Mouse (Mus musculus) midbrain, embryonic 15.5 days (tissue): Measurements from ENCODE around the gene Vps13d. TPM values are rescaled to one million over a fixed set of nuclear protein-coding genes. Genes with fewer than 3 reads are reported as not detected.

ENCODE experiments used
- ATAC-seq: fragments of 200-750 bp; cut with Nextera tagmentation; replicated peaks from 2 replicates; pipeline ENCODE4 v1.8.0; 2017; ENCODE audit warnings: moderate TSS enrichment
- H3K27ac ChIP-seq: fragments of 300-500 bp; sonication (generic); 2 replicates; pipeline ENCODE4 v1.5.1; 2015; ENCODE audit warnings: mild to moderate bottlenecking, inconsistent platforms
- H3K27me3 ChIP-seq: fragments of 300-500 bp; sonication (generic); replicated peaks from 2 replicates; pipeline ENCODE4 v1.6.1; 2015; ENCODE audit warnings: inconsistent platforms
- H3K36me3 ChIP-seq: fragments of 300-500 bp; sonication (generic); replicated peaks from 2 replicates; pipeline ENCODE4 v1.6.1; 2015; ENCODE audit warnings: inconsistent platforms
- H3K4me1 ChIP-seq: fragments of 300-500 bp; sonication (generic); 2 replicates; pipeline ENCODE4 v1.6.1; 2015; ENCODE audit warnings: inconsistent platforms
- H3K4me2 ChIP-seq: fragments of 300-500 bp; sonication (generic); 2 replicates; pipeline ENCODE4 v1.6.1; 2015; ENCODE audit warnings: inconsistent platforms, mild to moderate bottlenecking, moderate library complexity
- H3K4me3 ChIP-seq: fragments of 300-500 bp; sonication (generic); 2 replicates; pipeline ENCODE4 v1.5.1; 2015; ENCODE audit warnings: mild to moderate bottlenecking, inconsistent platforms
- H3K9ac ChIP-seq: fragments of 300-500 bp; sonication (generic); 2 replicates; pipeline ENCODE4 v1.6.1; 2015; ENCODE audit warnings: mild to moderate bottlenecking, inconsistent platforms
- H3K9me3 ChIP-seq: fragments of 300-500 bp; sonication (generic); 2 replicates; pipeline ENCODE4 v1.6.1; 2016; ENCODE audit warnings: inconsistent platforms
- WGBS: fragments of 180-500 bp; shearing (Covaris S2); methylation state at CpG from one replicate; pipeline ENCODE4 v1.1.7; 2015; ENCODE audit warnings: mixed read lengths; 5-methylcytosine and 5-hydroxymethylcytosine counted together
- polyA plus RNA-seq: library from polyadenylated mRNA; unstranded; fragments of >200 nt; fragmentation: Nextera tagmentation; extraction: Ambion mirVana; gene quantifications from 2 replicates; pipeline ENCODE4 v1.2.1, GENCODE M21; 2015

The Vps13d gene
- polyA plus RNA-seq, result 9.6 and 11.1 TPM in 2 replicates

- peak within 1 kb of the TSS; percentile 81 for H3K27ac ChIP-seq
- under 1% methylated on average over 53 of the region's 53 CpGs for WGBS
- no peaks in the 10 kb centered on the region for H3K27me3 ChIP-seq
- H3K9ac ChIP-seq, result peak within 1 kb of the TSS; percentile 83
- H3K36me3 ChIP-seq, result peaks cover 3% of the 10 kb centered on the region; the same call in 1 of the 2 replicates
- H3K4me1 ChIP-seq, result peaks cover 18% of the 10 kb centered on the region
- peak within 1 kb of the TSS; percentile 81 for H3K4me2 ChIP-seq
- ATAC-seq, result peak; percentile 97
- no peaks in the 10 kb centered on the region for H3K9me3 ChIP-seq
- H3K4me3 ChIP-seq, result peak within 1 kb of the TSS; percentile 82
These were observed at the start of gene Vps13d for GRCm38 (mm10) chr4:145194559-145195162. TSS of gene Vps13d (minus strand) at chr4:145195005.

GRCm38 (mm10) chr4:145242719-145243350 is 48.0 kb upstream of the Vps13d start:
- H3K36me3 ChIP-seq, result no peaks in the 10 kb centered on the region
- 69% methylated on average over 1 of the region's 1 CpGs for WGBS

DNA sequence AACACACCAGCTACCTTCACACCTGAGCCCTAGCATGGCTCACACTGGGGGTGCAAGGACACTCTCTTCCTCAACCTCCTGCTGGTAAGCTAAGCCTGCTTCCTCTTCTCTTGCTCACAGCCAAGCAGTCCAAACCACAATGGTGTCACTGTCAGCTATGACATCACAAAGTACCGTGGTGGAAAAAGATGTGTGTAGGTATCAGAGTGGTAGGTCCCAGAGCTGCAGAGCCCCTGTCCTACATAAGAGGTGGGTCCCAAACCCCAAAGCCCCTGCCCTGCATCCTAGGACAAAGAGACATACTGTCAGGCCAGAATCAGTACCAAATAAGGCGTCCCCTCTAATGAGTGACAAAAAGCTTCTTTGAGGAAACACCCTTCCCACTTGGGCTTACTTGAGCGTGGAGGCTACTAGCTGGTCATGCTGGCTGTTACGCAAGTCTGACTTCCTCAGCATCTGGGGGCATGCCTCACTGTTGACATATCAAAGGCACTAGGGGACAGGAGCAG is 46.0 kb upstream of the Vps13d start:
- WGBS, result 76% methylated on average over 4 of the region's 4 CpGs
- no peaks in the 10 kb centered on the region for H3K9me3 ChIP-seq
- H3K36me3 ChIP-seq, result no peaks in the 10 kb centered on the region
- no peak overlapping the region for H3K27ac ChIP-seq
- H3K4me2 ChIP-seq, result no peak overlapping the region
- no peak for ATAC-seq
- H3K27me3 ChIP-seq, result peaks cover 5% of the 10 kb centered on the region
- no peaks in the 10 kb centered on the region for H3K4me1 ChIP-seq
- H3K4me3 ChIP-seq, result no peak overlapping the region
- H3K9ac ChIP-seq, result no peak overlapping the region

More at GRCm38 (mm10) chr4:145242719-145243350, 48.0 kb upstream of the Vps13d start:
- no peak for ATAC-seq
- no peak overlapping the region for H3K4me2 ChIP-seq
- H3K4me3 ChIP-seq, result no peak overlapping the region
- H3K4me1 ChIP-seq, result peaks cover 8% of the 10 kb centered on the region
- H3K9me3 ChIP-seq, result no peaks in the 10 kb centered on the region
- no peak overlapping the region for H3K27ac ChIP-seq
- peaks cover 18% of the 10 kb centered on the region for H3K27me3 ChIP-seq
- no peak overlapping the region for H3K9ac ChIP-seq

GRCm38 (mm10) chr4:145239049-145239830 is 44.4 kb upstream of the Vps13d start:
- Histone ChIP-seq H3K4me2 (no peak overlapping the region), H3K4me3 (no peak overlapping the region), H3K9me3 (no peaks in the 10 kb centered on the region), H3K36me3 (no peaks in the 10 kb centered on the region), H3K27me3 (no peaks in the 10 kb centered on the region), H3K27ac (no peak overlapping the region), H3K4me1 (no peaks in the 10 kb centered on the region), H3K9ac (no peak overlapping the region)
- ATAC-seq, result peak; percentile 56; the same call in 1 of the 2 replicates
- 51% methylated on average over 4 of the region's 4 CpGs for WGBS

DNA sequence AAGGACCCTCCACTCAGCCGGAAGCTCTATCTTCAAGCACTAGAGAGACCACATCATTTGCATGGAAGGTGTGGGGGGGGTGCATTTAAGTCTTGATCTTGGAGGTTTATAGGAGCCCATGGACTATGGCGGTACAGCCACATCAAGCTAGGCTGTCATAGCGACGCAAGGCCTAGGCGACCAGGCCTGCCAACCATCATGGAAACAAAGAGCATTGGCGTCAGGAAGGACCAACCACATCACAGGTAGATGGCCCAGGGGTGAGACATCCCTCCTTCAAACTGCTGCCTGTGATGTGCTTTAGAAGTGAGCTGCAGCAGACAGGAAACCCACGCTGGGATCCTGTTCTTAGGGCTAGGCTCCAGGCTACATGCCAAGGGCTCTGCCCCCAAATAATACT is 41.2 kb upstream of the Vps13d start:
- Histone ChIP-seq H3K9me3 (no peaks in the 10 kb centered on the region), H3K27me3 (no peaks in the 10 kb centered on the region), H3K4me3 (no peak overlapping the region), H3K36me3 (no peaks in the 10 kb centered on the region), H3K4me2 (no peak overlapping the region), H3K27ac (no peak overlapping the region), H3K4me1 (no peaks in the 10 kb centered on the region), H3K9ac (no peak overlapping the region)
- 90% methylated on average over 7 of the region's 7 CpGs for WGBS
- ATAC-seq, result no peak

- ATAC-seq, result no peak
- Histone ChIP-seq H3K9ac (no peak overlapping the region), H3K36me3 (no peaks in the 10 kb centered on the region), H3K4me3 (no peak overlapping the region), H3K4me1 (no peaks in the 10 kb centered on the region), H3K27me3 (no peaks in the 10 kb centered on the region), H3K4me2 (no peak overlapping the region), H3K9me3 (no peaks in the 10 kb centered on the region), H3K27ac (no peak overlapping the region)
- 27% methylated on average over 3 of the region's 3 CpGs for WGBS
These were observed 38.9 kb upstream of the Vps13d start for GRCm38 (mm10) chr4:145233487-145234228.

DNA sequence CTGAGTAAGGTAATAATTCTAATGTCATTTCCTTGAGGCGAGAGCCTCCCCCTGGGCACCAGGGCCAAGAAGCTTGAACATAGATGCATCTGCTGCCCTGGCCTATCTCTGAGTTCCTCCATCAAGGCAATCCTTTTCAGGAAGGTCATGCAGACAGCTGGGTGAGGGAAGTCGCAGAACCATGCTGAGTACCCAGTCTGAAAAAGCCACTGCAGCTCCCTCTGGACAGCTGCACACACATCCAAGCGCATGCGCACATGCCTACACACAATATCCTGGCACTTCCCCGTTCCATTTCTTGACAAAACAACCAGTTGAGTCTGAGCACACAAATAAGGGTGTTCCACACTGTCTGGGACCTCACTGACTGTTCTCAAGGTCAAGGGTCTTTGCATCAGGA is 36.9 kb upstream of the Vps13d start:
- ATAC-seq, result no peak
- H3K27ac ChIP-seq, result no peak overlapping the region
- 92% methylated on average over 5 of the region's 5 CpGs for WGBS
- no peaks in the 10 kb centered on the region for H3K4me1 ChIP-seq
- H3K27me3 ChIP-seq, result no peaks in the 10 kb centered on the region
- H3K9me3 ChIP-seq, result no peaks in the 10 kb centered on the region
- H3K9ac ChIP-seq, result no peak overlapping the region
- no peaks in the 10 kb centered on the region for H3K36me3 ChIP-seq
- no peak overlapping the region for H3K4me3 ChIP-seq
- H3K4me2 ChIP-seq, result no peak overlapping the region

DNA sequence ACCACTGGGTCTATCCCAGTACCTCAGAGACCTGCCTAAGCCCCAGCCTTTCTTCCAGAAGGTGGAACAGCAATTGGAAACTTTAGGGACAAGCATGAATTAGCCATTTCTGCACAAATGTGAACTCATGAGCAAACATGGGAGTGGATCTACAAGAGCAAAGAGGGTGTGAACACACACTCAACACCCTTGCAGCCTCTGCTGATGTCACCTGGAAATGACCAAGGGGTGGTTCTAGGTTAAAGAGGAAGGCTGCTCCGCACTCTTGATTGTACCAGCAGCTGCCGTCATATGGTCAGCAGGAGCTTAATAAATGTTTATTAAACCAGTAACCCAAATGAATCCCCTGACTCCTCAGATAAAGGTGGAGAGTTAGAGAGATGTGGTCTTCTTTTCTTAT is 35.8 kb upstream of the Vps13d start:
- Histone ChIP-seq H3K36me3 (no peaks in the 10 kb centered on the region), H3K9ac (no peak overlapping the region), H3K4me3 (no peak overlapping the region), H3K4me1 (no peaks in the 10 kb centered on the region), H3K9me3 (no peaks in the 10 kb centered on the region), H3K27me3 (no peaks in the 10 kb centered on the region), H3K4me2 (no peak overlapping the region), H3K27ac (no peak overlapping the region)
- WGBS, result 96% methylated on average over 2 of the region's 2 CpGs
- no peak for ATAC-seq

DNA sequence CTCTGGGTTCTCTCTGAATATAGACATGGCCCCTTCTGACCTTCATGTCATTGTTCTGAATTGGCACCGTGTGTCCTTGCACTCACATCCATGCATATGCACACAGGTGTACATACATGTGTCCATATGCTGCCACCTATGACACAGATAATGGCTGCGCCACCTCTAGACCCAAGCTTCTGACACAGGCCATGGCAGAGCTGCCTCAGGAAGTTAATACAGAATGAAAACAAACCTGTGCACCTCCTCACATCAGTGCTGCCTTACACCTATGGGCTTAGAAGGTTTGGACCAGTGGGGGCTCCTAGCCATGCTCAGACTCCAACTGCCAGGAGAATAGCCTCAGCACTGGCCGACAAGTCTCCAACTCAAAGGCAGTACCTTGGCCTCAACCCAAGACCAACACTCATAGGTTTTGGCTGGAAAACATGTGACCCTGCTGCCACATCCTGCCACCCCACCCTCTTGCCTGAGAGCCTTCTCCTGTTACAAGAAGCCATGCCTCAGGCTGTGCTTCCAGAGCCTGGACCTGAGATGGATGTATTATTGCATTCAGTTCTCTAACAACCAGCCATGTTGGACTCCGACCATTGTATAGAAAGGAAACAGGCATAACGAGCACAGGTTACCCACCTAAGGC is 34.8 kb upstream of the Vps13d start:
- H3K36me3 ChIP-seq, result no peaks in the 10 kb centered on the region
- H3K4me3 ChIP-seq, result no peak overlapping the region
- no peaks in the 10 kb centered on the region for H3K4me1 ChIP-seq
- no peak overlapping the region for H3K9ac ChIP-seq
- no peaks in the 10 kb centered on the region for H3K27me3 ChIP-seq
- no peaks in the 10 kb centered on the region for H3K9me3 ChIP-seq
- ATAC-seq, result no peak
- WGBS, result 88% methylated on average over 5 of the region's 5 CpGs
- no peak overlapping the region for H3K4me2 ChIP-seq
- no peak overlapping the region for H3K27ac ChIP-seq

DNA sequence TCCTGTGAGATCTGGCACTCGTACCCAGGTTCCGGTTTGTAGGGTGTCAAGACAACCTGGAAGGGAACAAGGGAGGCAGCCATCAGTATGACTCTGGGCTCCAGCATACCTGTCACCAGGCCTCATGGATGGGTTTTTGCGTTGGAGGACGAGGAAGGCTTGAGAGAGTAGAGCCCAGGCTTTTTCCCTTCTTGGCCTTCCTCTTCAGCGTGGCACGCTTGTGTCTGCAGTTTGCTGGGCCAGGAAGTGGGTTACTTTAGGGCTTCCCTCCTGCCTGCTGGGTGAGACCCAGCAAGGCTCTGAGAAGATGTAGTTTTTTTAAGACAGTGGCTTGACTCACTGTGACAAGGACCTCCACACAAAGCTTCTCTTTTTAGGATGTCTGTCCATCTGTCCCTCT is 34.2 kb upstream of the Vps13d start:
- H3K27me3 ChIP-seq, result no peaks in the 10 kb centered on the region
- no peak overlapping the region for H3K9ac ChIP-seq
- no peak overlapping the region for H3K27ac ChIP-seq
- no peaks in the 10 kb centered on the region for H3K4me1 ChIP-seq
- H3K4me2 ChIP-seq, result no peak overlapping the region
- no peak for ATAC-seq
- WGBS, result 94% methylated on average over 6 of the region's 6 CpGs
- no peak overlapping the region for H3K4me3 ChIP-seq
- H3K36me3 ChIP-seq, result no peaks in the 10 kb centered on the region
- no peaks in the 10 kb centered on the region for H3K9me3 ChIP-seq

GRCm38 (mm10) chr4:145224613-145225012 is 29.8 kb upstream of the Vps13d start:
- H3K9me3 ChIP-seq, result no peaks in the 10 kb centered on the region
- WGBS, result 86% methylated on average over 4 of the region's 4 CpGs
- no peak for ATAC-seq

More at GRCm38 (mm10) chr4:145224613-145225012, 29.8 kb upstream of the Vps13d start:
- Histone ChIP-seq H3K4me2 (no peak overlapping the region), H3K4me1 (no peaks in the 10 kb centered on the region), H3K27ac (no peak overlapping the region), H3K36me3 (no peaks in the 10 kb centered on the region), H3K4me3 (no peak overlapping the region), H3K27me3 (no peaks in the 10 kb centered on the region), H3K9ac (no peak overlapping the region)
